Mouse (Mus musculus) brain, embryonic 14.5 days (tissue): Measurements from ENCODE around the gene Atf7.

Source experiments
- CTCF ChIP-seq: fragments of 200-500 bp; IDR thresholded peaks from 2 replicates; pipeline ENCODE4 v1.5.1; 2012; ENCODE audit warnings: inconsistent platforms, mild to moderate bottlenecking, moderate library complexity, borderline replicate concordance; ENCODE audit not compliant: insufficient read depth, insufficient read length; ENCODE audit errors: extremely low read depth
- POLR2A ChIP-seq: fragments of 200-500 bp; IDR thresholded peaks from 2 replicates; pipeline ENCODE4 v1.6.1; 2012; ENCODE audit warnings: mild to moderate bottlenecking, inconsistent platforms, borderline replicate concordance; ENCODE audit not compliant: poor library complexity, insufficient read depth, insufficient read length, severe bottlenecking; ENCODE audit errors: extremely low read depth

DNA sequence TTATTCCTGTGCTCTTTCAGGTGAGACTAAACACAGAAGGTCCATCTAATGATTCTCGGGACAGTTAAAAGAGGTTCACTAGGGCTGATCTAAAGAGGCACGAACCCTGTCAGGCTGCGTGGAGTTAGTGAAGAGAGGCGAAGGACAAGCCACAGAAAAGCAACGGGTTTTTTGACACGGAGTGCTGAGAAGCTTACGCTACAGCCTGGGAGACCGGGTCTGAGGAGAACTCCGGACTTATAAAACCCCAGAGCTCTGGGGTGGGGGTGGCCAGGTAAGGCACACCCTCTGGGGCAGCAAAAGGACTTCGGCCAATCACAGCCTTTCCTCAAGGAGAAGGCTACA is 107.7 kb downstream of the Atf7 start:
- TF ChIP-seq CTCF (no peak), POLR2A (peak; percentile 20; the same call in 1 of the 2 replicates)
